Mouse (Mus musculus): ENCODE measurements around the gene Ces2b. TPM values are rescaled to one million over a fixed set of nuclear protein-coding genes. Genes with fewer than 3 reads are reported as not detected.

Ces2b gene
- total RNA-seq, 2 experiments from 2014 or later: not detected

Other genes with a start within 250 kb of the Ces2b start
- gene Pdp2, start 240.1 kb upstream of the Ces2b start, total RNA-seq (2015; ENCODE audit: low replicate concordance): 0.38 and 1.7 TPM in 2 replicates
- 0.98 and 1.3 TPM in 2 replicates for gene Pdp2, start 240.1 kb upstream of the Ces2b start, total RNA-seq (2017; ENCODE audit: low replicate concordance)
- not detected in 2 replicates for gene Cdh16, start 207.2 kb upstream of the Ces2b start, total RNA-seq (2015; ENCODE audit: low replicate concordance)
- not detected in 2 replicates for gene Cdh16, start 207.2 kb upstream of the Ces2b start, total RNA-seq (2017; ENCODE audit: low replicate concordance)
- not detected in 2 replicates for gene Rrad, start 200.2 kb upstream of the Ces2b start, total RNA-seq (2015; ENCODE audit: low replicate concordance)
- not detected in 2 replicates for gene Rrad, start 200.2 kb upstream of the Ces2b start, total RNA-seq (2017; ENCODE audit: low replicate concordance)
- 1.5 and 5.2 TPM in 2 replicates for gene Ciao2b, start 189.6 kb upstream of the Ces2b start, total RNA-seq (2015; ENCODE audit: low replicate concordance)
- gene Ciao2b, start 189.6 kb upstream of the Ces2b start, total RNA-seq (2017; ENCODE audit: low replicate concordance): 6.0 and 15.1 TPM in 2 replicates
- not detected in 2 replicates for gene Ces2a, start 97.6 kb upstream of the Ces2b start, total RNA-seq (2015; ENCODE audit: low replicate concordance)
- not detected in 2 replicates for gene Ces2a, start 97.6 kb upstream of the Ces2b start, total RNA-seq (2017; ENCODE audit: low replicate concordance)
- gene Ces2c, start 15.5 kb downstream of the Ces2b start, total RNA-seq (2015; ENCODE audit: low replicate concordance): not detected in 2 replicates
- not detected in 2 replicates for gene Ces2c, start 15.5 kb downstream of the Ces2b start, total RNA-seq (2017; ENCODE audit: low replicate concordance)
- gene Ces2e, start 94.7 kb downstream of the Ces2b start, total RNA-seq (2015; ENCODE audit: low replicate concordance): not detected in 2 replicates
- gene Ces2e, start 94.7 kb downstream of the Ces2b start, total RNA-seq (2017; ENCODE audit: low replicate concordance): not detected in 2 replicates
- gene Ces2f, start 115.8 kb downstream of the Ces2b start, total RNA-seq (2015; ENCODE audit: low replicate concordance): not detected in 2 replicates
- not detected in 2 replicates for gene Ces2f, start 115.8 kb downstream of the Ces2b start, total RNA-seq (2017; ENCODE audit: low replicate concordance)
- gene Ces2g, start 130.1 kb downstream of the Ces2b start, total RNA-seq (2015; ENCODE audit: low replicate concordance): 255 and 269 TPM in 2 replicates
- gene Ces2g, start 130.1 kb downstream of the Ces2b start, total RNA-seq (2017; ENCODE audit: low replicate concordance): 137 and 175 TPM in 2 replicates
- gene Ces2h, start 169.3 kb downstream of the Ces2b start, total RNA-seq (2015; ENCODE audit: low replicate concordance): not detected in 2 replicates
- gene Ces2h, start 169.3 kb downstream of the Ces2b start, total RNA-seq (2017; ENCODE audit: low replicate concordance): not detected in 2 replicates
- gene Ces3a, start 217.0 kb downstream of the Ces2b start, total RNA-seq (2015; ENCODE audit: low replicate concordance): not detected in 2 replicates
- gene Ces3a, start 217.0 kb downstream of the Ces2b start, total RNA-seq (2017; ENCODE audit: low replicate concordance): not detected in 2 replicates

Data from erythroblast, adult 5-6 weeks (primary cell).